Mouse (Mus musculus) hindbrain, embryonic 11.5 days (tissue): Measurements from ENCODE around the gene Kdm2a. TPM values are rescaled to one million over a fixed set of nuclear protein-coding genes. Genes with fewer than 3 reads are reported as not detected.
A peak's percentile ranks its signal among the peaks of the same experiment; 100 is the strongest.

ENCODE experiments used
- ATAC-seq: fragments of 200-750 bp; cut with Nextera tagmentation; 2 replicates; pipeline ENCODE4 v1.8.0; 2017; ENCODE audit warnings: mild to moderate bottlenecking, moderate TSS enrichment, moderate library complexity; ENCODE audit not compliant: low FRiP score
- DNase-seq: peaks from one replicate; pipeline ENCODE4 v3.0.0-alpha.2; 2015; ENCODE audit warnings: low spot score
- H3K27ac ChIP-seq: fragments of 300-500 bp; sonication (generic); 2 replicates; pipeline ENCODE4 v1.5.1; 2014; ENCODE audit warnings: mild to moderate bottlenecking, low read depth, low read length
- H3K27me3 ChIP-seq: fragments of 300-500 bp; sonication (generic); 2 replicates; pipeline ENCODE4 v1.6.1; 2014; ENCODE audit warnings: mild to moderate bottlenecking, low read length, moderate library complexity, mixed read lengths; ENCODE audit not compliant: control insufficient read depth, insufficient read depth
- H3K36me3 ChIP-seq: fragments of 300-500 bp; sonication (generic); 2 replicates; pipeline ENCODE4 v1.6.1; 2014; ENCODE audit warnings: mild to moderate bottlenecking, low read length, moderate library complexity, mixed read lengths; ENCODE audit not compliant: control insufficient read depth, insufficient read depth
- H3K4me1 ChIP-seq: fragments of 300-500 bp; sonication (generic); replicated peaks from 2 replicates; pipeline ENCODE4 v1.6.1; 2014; ENCODE audit warnings: low read length, mixed read lengths; ENCODE audit not compliant: control insufficient read depth, insufficient read depth
- H3K4me2 ChIP-seq: fragments of 300-500 bp; sonication (generic); replicated peaks from 2 replicates; pipeline ENCODE4 v1.6.1; 2014; ENCODE audit warnings: mild to moderate bottlenecking, low read depth, low read length
- H3K4me3 ChIP-seq: fragments of 300-500 bp; sonication (generic); 2 replicates; pipeline ENCODE4 v1.5.1; 2014; ENCODE audit warnings: low read depth, low read length
- H3K9ac ChIP-seq: fragments of 300-500 bp; sonication (generic); 2 replicates; pipeline ENCODE4 v1.6.1; 2014; ENCODE audit warnings: low read depth, low read length
- H3K9me3 ChIP-seq: fragments of 300-500 bp; sonication (generic); 2 replicates; pipeline ENCODE4 v1.6.1; 2016; ENCODE audit warnings: low read length; ENCODE audit not compliant: control insufficient read depth
- WGBS: fragments of 180-500 bp; shearing (Covaris S2); extraction: QIAGEN DNeasy Blood & Tissue Kit; methylation state at CpG from one replicate; pipeline ENCODE4 v1.1.7; 2014; 5-methylcytosine and 5-hydroxymethylcytosine counted together
- polyA plus RNA-seq: library from polyadenylated mRNA; unstranded; fragments of >200 nt; fragmentation: Nextera tagmentation; extraction: Ambion mirVana; gene quantifications from 2 replicates; pipeline ENCODE4 v1.2.1, GENCODE M21; 2014

Gene Kdm2a
- polyA plus RNA-seq, 1 experiment from 2014 or later = 44.0 TPM

GRCm38 (mm10) chr19:4439161-4439801 lies 41.2 kb upstream of the Kdm2a start, which contains the start of gene Rhod:
Rhod (minus strand) TSS chr19:4439432.
- ATAC-seq (0 out of 2 replicates have a peak, but pooled peaks have one; percentile 25), DNase-seq (peak; percentile 59)
- Histone ChIP-seq H3K4me2 (peak within 1 kb of the TSS; percentile 80), H3K27ac (no peak within 1 kb of the TSS), H3K36me3 (no peaks in the 10 kb centered on the region), H3K4me3 (peak within 1 kb of the TSS; percentile 46), H3K4me1 (no peaks in the 10 kb centered on the region; the same call in 1 of the 2 replicates), H3K9me3 (no peaks in the 10 kb centered on the region), H3K27me3 (peaks cover 13% of the 10 kb centered on the region; the same call in 1 of the 2 replicates), H3K9ac (peak within 1 kb of the TSS; percentile 46)
- WGBS = 1% methylated on average over 51 of the region's 51 CpGs

GRCm38 (mm10) chr19:4438791-4439160 lies 40.7 kb upstream of the Kdm2a start:
- Histone ChIP-seq H3K9me3 (no peaks in the 10 kb centered on the region), H3K27me3 (peaks cover 13% of the 10 kb centered on the region; the same call in 1 of the 2 replicates), H3K4me1 (no peaks in the 10 kb centered on the region; the same call in 1 of the 2 replicates), H3K4me2 (peak overlapping the region; percentile 80), H3K36me3 (no peaks in the 10 kb centered on the region), H3K9ac (peak overlapping the region; percentile 46), H3K27ac (no peak overlapping the region), H3K4me3 (peak overlapping the region; percentile 46)
- DNase-seq = no peak
- ATAC-seq = no peak
- WGBS = 7% methylated on average over 8 of the region's 8 CpGs

GRCm38 (mm10) chr19:4437886-4438285 lies 39.8 kb upstream of the Kdm2a start:
- Histone ChIP-seq H3K4me3 (no peak overlapping the region), H3K9ac (no peak overlapping the region), H3K9me3 (no peaks in the 10 kb centered on the region), H3K27ac (no peak overlapping the region), H3K36me3 (no peaks in the 10 kb centered on the region), H3K4me1 (no peaks in the 10 kb centered on the region; the same call in 1 of the 2 replicates), H3K27me3 (peaks cover 13% of the 10 kb centered on the region; the same call in 1 of the 2 replicates), H3K4me2 (no peak overlapping the region)
- ATAC-seq = no peak
- 78% methylated on average over 6 of the region's 6 CpGs for WGBS
- no peak for DNase-seq

- WGBS = 93% methylated on average over 3 of the region's 3 CpGs
- H3K4me3 ChIP-seq = no peak overlapping the region
- DNase-seq = no peak
- H3K27ac ChIP-seq = no peak overlapping the region
- no peak for ATAC-seq
- no peak overlapping the region for H3K9ac ChIP-seq
- H3K9me3 ChIP-seq = no peaks in the 10 kb centered on the region
- no peaks in the 10 kb centered on the region for H3K36me3 ChIP-seq
- no peak overlapping the region for H3K4me2 ChIP-seq
- no peaks in the 10 kb centered on the region; the same call in 1 of the 2 replicates for H3K4me1 ChIP-seq
- peaks cover 13% of the 10 kb centered on the region; the same call in 1 of the 2 replicates for H3K27me3 ChIP-seq
Measured at GRCm38 (mm10) chr19:4436254-4436653, 38.2 kb upstream of the Kdm2a start.

- Histone ChIP-seq H3K4me1 (no peaks in the 10 kb centered on the region; the same call in 1 of the 2 replicates), H3K36me3 (no peaks in the 10 kb centered on the region), H3K9me3 (no peaks in the 10 kb centered on the region), H3K9ac (no peak overlapping the region), H3K4me2 (no peak overlapping the region), H3K27me3 (peaks cover 7% of the 10 kb centered on the region; the same call in 1 of the 2 replicates), H3K4me3 (no peak overlapping the region), H3K27ac (no peak overlapping the region)
- ATAC-seq = no peak
- DNase-seq = no peak
- 82% methylated on average over 1 of the region's 1 CpGs for WGBS
Measured at GRCm38 (mm10) chr19:4434999-4435398, 36.9 kb upstream of the Kdm2a start.

GRCm38 (mm10) chr19:4433756-4434155 lies 35.7 kb upstream of the Kdm2a start:
- no peak overlapping the region for H3K4me3 ChIP-seq
- ATAC-seq (no peak), DNase-seq (no peak)
- H3K9ac ChIP-seq = no peak overlapping the region
- no peaks in the 10 kb centered on the region for H3K4me1 ChIP-seq
- no peaks in the 10 kb centered on the region for H3K9me3 ChIP-seq
- H3K36me3 ChIP-seq = no peaks in the 10 kb centered on the region
- 0 out of 2 replicates have a peak, but pooled peaks cover under 1% of the 10 kb centered on the region for H3K27me3 ChIP-seq
- 88% methylated on average over 1 of the region's 1 CpGs for WGBS
- H3K4me2 ChIP-seq = no peak overlapping the region
- H3K27ac ChIP-seq = no peak overlapping the region

- Histone ChIP-seq H3K4me2 (no peak overlapping the region), H3K4me1 (no peaks in the 10 kb centered on the region), H3K27me3 (no peaks in the 10 kb centered on the region), H3K27ac (no peak overlapping the region), H3K36me3 (no peaks in the 10 kb centered on the region), H3K9ac (no peak overlapping the region), H3K9me3 (no peaks in the 10 kb centered on the region), H3K4me3 (no peak overlapping the region)
- ATAC-seq (no peak), DNase-seq (no peak)
- WGBS = 94% methylated on average over 4 of the region's 4 CpGs
Measured at GRCm38 (mm10) chr19:4430091-4430620, 32.1 kb upstream of the Kdm2a start.

- 72% methylated on average over 19 of the region's 19 CpGs for WGBS
- ATAC-seq (no peak), DNase-seq (peak; percentile 47)
- Histone ChIP-seq H3K36me3 (no peaks in the 10 kb centered on the region), H3K4me3 (no peak overlapping the region), H3K4me2 (no peak overlapping the region), H3K9me3 (no peaks in the 10 kb centered on the region), H3K9ac (no peak overlapping the region), H3K4me1 (no peaks in the 10 kb centered on the region), H3K27me3 (no peaks in the 10 kb centered on the region), H3K27ac (no peak overlapping the region)
Measured at GRCm38 (mm10) chr19:4425610-4426366, 27.7 kb upstream of the Kdm2a start.
